Mouse (Mus musculus) liver, embryonic 16.5 days (tissue): ENCODE data around the gene Macrod2. TPM values are rescaled to one million over a fixed set of nuclear protein-coding genes. Genes with fewer than 3 reads are reported as not detected.

Experiments used
- ATAC-seq: fragments of 200-750 bp; cut with Nextera tagmentation; 2 replicates; pipeline ENCODE4 v1.8.0; 2017; ENCODE audit warnings: low read depth, mild to moderate bottlenecking, moderate number of reproducible peaks, moderate library complexity
- H3K27ac ChIP-seq: fragments of 300-500 bp; sonication (generic); 2 replicates; pipeline ENCODE4 v1.5.1; 2014; ENCODE audit warnings: mild to moderate bottlenecking, low read length
- H3K27me3 ChIP-seq: fragments of 300-500 bp; sonication (generic); 2 replicates; pipeline ENCODE4 v1.6.1; 2014; ENCODE audit warnings: low read depth, low read length, mixed read lengths; ENCODE audit not compliant: control insufficient read depth, insufficient read depth
- H3K36me3 ChIP-seq: fragments of 300-500 bp; sonication (generic); 2 replicates; pipeline ENCODE4 v1.6.1; 2014; ENCODE audit warnings: mild to moderate bottlenecking; ENCODE audit not compliant: control insufficient read depth, insufficient read depth
- H3K4me1 ChIP-seq: fragments of 300-500 bp; sonication (generic); 2 replicates; pipeline ENCODE4 v1.6.1; 2014; ENCODE audit warnings: low read depth, low read length, mixed read lengths; ENCODE audit not compliant: control insufficient read depth
- H3K4me2 ChIP-seq: fragments of 300-500 bp; sonication (generic); 2 replicates; pipeline ENCODE4 v1.6.1; 2014; ENCODE audit warnings: low read depth, low read length, mixed read lengths
- H3K4me3 ChIP-seq: fragments of 300-500 bp; sonication (generic); 2 replicates; pipeline ENCODE4 v1.5.1; 2014; ENCODE audit warnings: low read depth, mild to moderate bottlenecking, low read length
- H3K9ac ChIP-seq: fragments of 300-500 bp; sonication (generic); 2 replicates; pipeline ENCODE4 v1.6.1; 2014; ENCODE audit warnings: low read depth, low read length
- H3K9me3 ChIP-seq: fragments of 300-500 bp; sonication (generic); replicated peaks from 2 replicates; pipeline ENCODE4 v1.6.1; 2016; ENCODE audit warnings: low read length; ENCODE audit not compliant: control insufficient read depth
- WGBS: fragments of 180-500 bp; shearing (Covaris S2); extraction: QIAGEN DNeasy Blood & Tissue Kit; methylation state at CpG from one replicate; pipeline ENCODE4 v1.1.7; 2014; ENCODE audit not compliant: insufficient replicate concordance; 5-methylcytosine and 5-hydroxymethylcytosine counted together
- polyA plus RNA-seq: library from polyadenylated mRNA; unstranded; fragments of >200 nt; fragmentation: Nextera tagmentation; extraction: Ambion mirVana; gene quantifications from 2 replicates; pipeline ENCODE4 v1.2.1, GENCODE M21; 2015

The Macrod2 gene
- polyA plus RNA-seq, 1 experiment from 2014 or later: 5.5 TPM

- H3K9me3 ChIP-seq: no peaks in the 10 kb centered on the region
- no peak for ATAC-seq
- no peak overlapping the region for H3K9ac ChIP-seq
- H3K27me3 ChIP-seq: no peaks in the 10 kb centered on the region
- H3K4me2 ChIP-seq: no peak overlapping the region
- H3K4me1 ChIP-seq: no peaks in the 10 kb centered on the region
- no peaks in the 10 kb centered on the region for H3K36me3 ChIP-seq
- H3K4me3 ChIP-seq: no peak overlapping the region
- H3K27ac ChIP-seq: no peak overlapping the region
Measured at GRCm38 (mm10) chr2:141125638-141126037, 730.5 kb downstream of the Macrod2 start.

- H3K9me3 ChIP-seq: no peaks in the 10 kb centered on the region
- H3K27me3 ChIP-seq: no peaks in the 10 kb centered on the region
- no peak overlapping the region for H3K9ac ChIP-seq
- 60% methylated on average over 2 of the region's 2 CpGs for WGBS
- H3K36me3 ChIP-seq: no peaks in the 10 kb centered on the region
- no peak overlapping the region for H3K27ac ChIP-seq
- no peak for ATAC-seq
- H3K4me1 ChIP-seq: no peaks in the 10 kb centered on the region
- no peak overlapping the region for H3K4me2 ChIP-seq
- H3K4me3 ChIP-seq: no peak overlapping the region
Measured at GRCm38 (mm10) chr2:141142266-141142665, 747.2 kb downstream of the Macrod2 start.

DNA sequence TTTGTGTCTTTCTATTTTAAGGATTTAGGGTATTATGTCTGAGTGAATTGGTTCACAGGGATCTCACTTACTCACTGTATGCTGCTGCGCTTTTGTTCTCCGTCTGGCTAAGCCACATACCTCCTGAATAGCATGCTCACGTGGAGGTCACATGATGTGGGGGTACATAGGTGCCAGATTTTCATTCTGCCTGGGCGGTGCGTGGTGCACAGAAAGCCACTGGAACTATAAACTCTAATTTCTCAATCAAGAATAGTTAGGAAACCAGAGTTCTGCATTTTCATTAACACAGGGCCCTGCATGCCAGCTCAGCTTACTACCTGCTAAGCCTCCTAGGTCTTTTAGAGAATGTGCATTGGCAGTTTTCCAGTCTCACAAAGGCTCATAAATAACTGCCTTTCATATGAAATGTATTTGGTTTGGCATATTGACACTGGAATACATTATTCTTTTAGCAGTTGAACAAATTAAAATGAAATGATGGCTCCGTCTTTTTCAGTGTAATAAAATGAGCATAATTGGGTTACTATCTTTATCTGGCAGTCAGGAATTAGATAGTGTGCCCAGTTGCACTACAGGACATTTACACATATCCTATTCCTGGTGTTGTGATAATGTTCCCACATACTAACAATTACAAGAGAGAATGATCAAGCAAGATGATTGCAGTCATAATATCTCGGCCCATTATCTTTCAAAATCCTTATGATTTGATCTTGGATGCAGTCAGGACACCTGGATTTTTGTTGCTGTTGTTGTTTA lies 757.1 kb downstream of the Macrod2 start:
- no peaks in the 10 kb centered on the region for H3K4me1 ChIP-seq
- 64% methylated on average over 7 of the region's 7 CpGs for WGBS
- no peaks in the 10 kb centered on the region for H3K36me3 ChIP-seq
- H3K9me3 ChIP-seq: no peaks in the 10 kb centered on the region
- no peak for ATAC-seq
- no peak overlapping the region for H3K4me2 ChIP-seq
- H3K27me3 ChIP-seq: no peaks in the 10 kb centered on the region
- no peak overlapping the region for H3K27ac ChIP-seq
- H3K9ac ChIP-seq: no peak overlapping the region
- no peak overlapping the region for H3K4me3 ChIP-seq

DNA sequence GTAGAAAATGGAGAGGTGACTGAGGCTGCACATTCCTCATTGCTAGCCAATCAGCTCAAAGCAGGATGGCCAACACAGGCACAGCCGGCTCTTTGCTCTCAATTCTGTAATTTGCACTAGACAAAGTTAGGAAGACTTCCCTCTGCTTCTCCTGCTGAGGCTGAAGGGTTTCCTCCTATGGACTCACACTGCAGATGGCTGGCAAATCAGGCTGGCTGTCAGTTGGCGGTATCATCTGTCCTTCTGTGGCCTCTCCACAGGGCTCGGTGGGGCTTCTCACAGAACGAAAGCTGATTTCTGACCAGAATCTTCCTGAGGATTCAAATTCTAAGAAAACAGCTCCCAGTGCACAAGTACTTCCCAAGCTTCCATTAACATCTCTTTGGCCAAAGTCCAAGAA lies 760.9 kb downstream of the Macrod2 start:
- Histone ChIP-seq H3K4me3 (no peak overlapping the region), H3K9ac (no peak overlapping the region), H3K9me3 (no peaks in the 10 kb centered on the region), H3K27ac (no peak overlapping the region), H3K27me3 (no peaks in the 10 kb centered on the region), H3K4me1 (no peaks in the 10 kb centered on the region), H3K36me3 (no peaks in the 10 kb centered on the region), H3K4me2 (no peak overlapping the region)
- 65% methylated on average over 4 of the region's 4 CpGs for WGBS
- ATAC-seq: no peak

GRCm38 (mm10) chr2:141156979-141157593 lies 762.0 kb downstream of the Macrod2 start:
- H3K9me3 ChIP-seq: no peaks in the 10 kb centered on the region
- H3K4me2 ChIP-seq: no peak overlapping the region
- H3K36me3 ChIP-seq: no peaks in the 10 kb centered on the region
- H3K27ac ChIP-seq: no peak overlapping the region
- no peaks in the 10 kb centered on the region for H3K27me3 ChIP-seq
- no peak overlapping the region for H3K9ac ChIP-seq
- no peak overlapping the region for H3K4me3 ChIP-seq
- 59% methylated on average over 7 of the region's 7 CpGs for WGBS
- no peaks in the 10 kb centered on the region for H3K4me1 ChIP-seq
- no peak for ATAC-seq

- 68% methylated on average over 7 of the region's 7 CpGs for WGBS
- no peak for ATAC-seq
Measured at GRCm38 (mm10) chr2:141158161-141158560, 763.1 kb downstream of the Macrod2 start.

GRCm38 (mm10) chr2:141163918-141164317 lies 768.8 kb downstream of the Macrod2 start:
- Histone ChIP-seq H3K9ac (no peak overlapping the region), H3K27me3 (no peaks in the 10 kb centered on the region), H3K4me2 (no peak overlapping the region), H3K9me3 (no peaks in the 10 kb centered on the region), H3K27ac (no peak overlapping the region), H3K4me1 (no peaks in the 10 kb centered on the region), H3K4me3 (no peak overlapping the region), H3K36me3 (no peaks in the 10 kb centered on the region)
- no peak for ATAC-seq
- WGBS: 54% methylated on average over 4 of the region's 4 CpGs

More at GRCm38 (mm10) chr2:141158161-141158560, 763.1 kb downstream of the Macrod2 start:
- Histone ChIP-seq H3K4me1 (no peaks in the 10 kb centered on the region), H3K27ac (no peak overlapping the region), H3K4me2 (no peak overlapping the region), H3K36me3 (no peaks in the 10 kb centered on the region), H3K27me3 (no peaks in the 10 kb centered on the region), H3K4me3 (no peak overlapping the region), H3K9ac (no peak overlapping the region), H3K9me3 (no peaks in the 10 kb centered on the region)

DNA sequence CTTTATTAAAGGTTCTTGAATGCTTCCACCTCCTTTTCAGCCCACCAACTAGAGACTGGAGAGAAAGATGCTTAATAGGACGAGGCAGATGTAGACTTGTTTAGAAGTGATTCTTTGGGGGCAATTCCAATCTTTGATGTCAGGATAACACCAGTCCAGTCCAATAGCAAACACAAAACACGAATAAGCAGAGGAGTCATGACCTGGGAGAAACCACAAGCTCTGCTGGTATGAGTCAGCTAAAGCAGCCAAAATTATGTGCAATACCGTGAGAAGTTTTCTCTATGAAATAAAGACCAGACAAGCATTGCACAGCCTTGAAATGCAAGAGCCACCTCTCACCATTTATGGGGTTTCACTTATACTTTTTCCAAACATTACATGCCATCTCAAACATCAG lies 774.5 kb downstream of the Macrod2 start:
- 41% methylated on average over 3 of the region's 3 CpGs for WGBS
- ATAC-seq: no peak
- H3K9ac ChIP-seq: no peak overlapping the region
- no peaks in the 10 kb centered on the region for H3K4me1 ChIP-seq
- no peaks in the 10 kb centered on the region for H3K36me3 ChIP-seq
- H3K4me2 ChIP-seq: no peak overlapping the region
- no peaks in the 10 kb centered on the region for H3K9me3 ChIP-seq
- no peak overlapping the region for H3K27ac ChIP-seq
- H3K27me3 ChIP-seq: no peaks in the 10 kb centered on the region
- no peak overlapping the region for H3K4me3 ChIP-seq

DNA sequence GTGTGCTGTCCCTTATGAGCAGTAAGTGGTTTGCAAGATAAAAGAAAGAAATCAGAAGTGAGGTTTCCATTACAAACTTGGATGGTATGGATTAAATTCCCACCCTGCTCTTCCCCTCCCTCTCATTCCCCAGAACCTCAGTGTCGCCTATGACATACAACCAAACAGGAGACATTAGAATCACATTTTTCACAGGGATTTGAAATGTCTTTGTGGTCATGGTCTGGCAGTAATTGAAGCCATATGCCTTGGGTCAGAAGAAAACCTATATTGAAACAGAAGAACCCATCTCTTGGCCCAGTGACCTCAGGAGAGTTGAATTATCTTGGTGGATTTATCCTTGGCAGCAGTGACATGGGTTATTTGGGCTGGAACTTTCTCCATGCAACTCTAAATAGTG lies 778.1 kb downstream of the Macrod2 start:
- no peak overlapping the region for H3K4me3 ChIP-seq
- no peaks in the 10 kb centered on the region for H3K27me3 ChIP-seq
- H3K9me3 ChIP-seq: no peaks in the 10 kb centered on the region
- no peak overlapping the region for H3K27ac ChIP-seq
- H3K4me2 ChIP-seq: no peak overlapping the region
- no peaks in the 10 kb centered on the region for H3K36me3 ChIP-seq
- H3K4me1 ChIP-seq: no peaks in the 10 kb centered on the region
- no peak overlapping the region for H3K9ac ChIP-seq
- no peak for ATAC-seq
- 33% methylated on average over 1 of the region's 1 CpGs for WGBS
